ENCODE assay signal across 8 mouse cellular contexts in the genomic region with DNA sequence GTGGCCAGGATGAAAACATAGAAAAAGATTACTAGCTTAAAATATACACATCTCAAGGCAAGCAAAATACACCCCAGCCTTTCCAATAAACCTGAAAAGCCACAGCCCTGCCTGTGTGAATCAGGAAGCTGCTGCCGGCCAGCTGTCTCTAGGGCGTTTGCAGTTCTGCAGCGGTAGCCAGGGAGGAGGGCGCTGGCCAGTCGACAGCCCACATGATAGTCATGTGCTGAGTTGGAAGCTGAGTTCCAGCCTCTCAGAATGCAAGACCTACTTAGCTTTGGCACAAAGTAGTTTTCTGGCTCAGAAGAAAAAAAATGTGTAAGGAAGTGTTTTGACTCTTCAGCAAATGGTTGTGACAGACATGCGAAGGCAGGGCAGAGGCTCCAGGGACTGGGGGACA. TPM values are rescaled to one million over a fixed set of nuclear protein-coding genes. Genes with fewer than 3 reads are reported as not detected.
DNase-seq lines count a peak whose midpoint lies in the region; ATAC-seq and TF ChIP-seq lines count a peak whose summit lies in the region.
"Had no signal": no experiment of that assay in that cellular context is flagged by ENCODE, and none has a peak within 500 bp of the region (broad histone marks: within the 10 kb centered on the region; RNA-seq: fewer than 3 reads in every experiment).

No protein-coding gene starts in this region.

- 31% methylated on average over 6 of the region's 6 CpGs for WGBS in embryonic facial prominence, embryonic 15.5 days
- WGBS in heart, embryonic 13.5 days: 5% methylated on average over 6 of the region's 6 CpGs

- no peak overlapping the region for H3ac ChIP-seq in C2C12 (ENCODE audit: control insufficient read depth, insufficient read length, low read depth)

- H3K36me3 ChIP-seq in C2C12 (ENCODE audit: control insufficient read depth, insufficient read depth): no peaks in the 10 kb centered on the region
- H3K36me3 ChIP-seq in embryonic facial prominence, embryonic 15.5 days: no peaks in the 10 kb centered on the region
- peaks cover 19% of the 10 kb centered on the region for H3K36me3 ChIP-seq in heart, embryonic 13.5 days

- H3K4me3 ChIP-seq in C2C12 (ENCODE audit: insufficient read depth, poor library complexity, severe bottlenecking): no peak overlapping the region
- H3K4me3 ChIP-seq in embryonic facial prominence, embryonic 15.5 days (replicated peaks): no peak overlapping the region
- H3K4me3 ChIP-seq in heart, embryonic 13.5 days: no peak overlapping the region
- H3K4me3 ChIP-seq: neural tube, embryonic 12.5 days had no signal

- no peak overlapping the region for H3K4me2 ChIP-seq in embryonic facial prominence, embryonic 15.5 days (replicated peaks)
- peak overlapping the region; percentile 36 for H3K4me2 ChIP-seq in heart, embryonic 13.5 days
- H3K4me2 ChIP-seq: neural tube, embryonic 12.5 days had no signal

- H3K79me2 ChIP-seq in C2C12 (ENCODE audit: control insufficient read depth, insufficient read depth): no peaks in the 10 kb centered on the region

- H3K9me3 ChIP-seq in embryonic facial prominence, embryonic 15.5 days (replicated peaks): no peaks in the 10 kb centered on the region
- H3K9me3 ChIP-seq in heart, embryonic 13.5 days: no peaks in the 10 kb centered on the region
- H3K9me3 ChIP-seq: neural tube, embryonic 12.5 days had no signal

- DNase-seq in adipocyte (ENCODE audit: low spot score): peak; percentile 95
- DNase-seq in layer of hippocampus, postnatal 10 days (ENCODE audit: low spot score in 2 of 2): peak; percentile 54 to 69
- DNase-seq in lung, postnatal 36 days: peak; percentile 90
- peak; percentile 31 for DNase-seq in testis, postnatal 14 days (ENCODE audit: low spot score)

- H3K27ac ChIP-seq in embryonic facial prominence, embryonic 15.5 days (replicated peaks): peak overlapping the region; percentile 44; the same call in 1 of the 2 replicates
- H3K27ac ChIP-seq in heart, embryonic 13.5 days (replicated peaks): peak overlapping the region; percentile 48
- H3K27ac ChIP-seq: neural tube, embryonic 12.5 days had no signal

- no peak overlapping the region for H3K9ac ChIP-seq in embryonic facial prominence, embryonic 15.5 days
- H3K9ac ChIP-seq in heart, embryonic 13.5 days: no peak overlapping the region
- H3K9ac ChIP-seq: neural tube, embryonic 12.5 days had no signal

- 0 out of 2 replicates have a peak, but pooled peaks have one; percentile 68 for ATAC-seq in embryonic facial prominence, embryonic 15.5 days (ENCODE audit: insufficient number of reproducible peaks, low FRiP score, low TSS enrichment, low read depth)
- ATAC-seq in heart, embryonic 13.5 days (ENCODE audit: extremely low read depth, insufficient number of reproducible peaks, low FRiP score, low TSS enrichment): no peak

- TF ChIP-seq CTCF in C2C12 (IDR thresholded peaks at IDR 0.05; ENCODE audit: control insufficient read depth, insufficient read depth, insufficient read length): no peak

- no peaks in the 10 kb centered on the region for H3K27me3 ChIP-seq in C2C12 (ENCODE audit: control insufficient read depth, insufficient read depth, insufficient read length)
- no peaks in the 10 kb centered on the region for H3K27me3 ChIP-seq in embryonic facial prominence, embryonic 15.5 days
- H3K27me3 ChIP-seq in heart, embryonic 13.5 days (replicated peaks): no peaks in the 10 kb centered on the region
- H3K27me3 ChIP-seq: neural tube, embryonic 12.5 days had no signal

- no peaks in the 10 kb centered on the region for H3K79me3 ChIP-seq in C2C12 (ENCODE audit: low read depth)

- peaks cover 10% of the 10 kb centered on the region; the same call in 1 of the 2 replicates for H3K4me1 ChIP-seq in embryonic facial prominence, embryonic 15.5 days
- H3K4me1 ChIP-seq in heart, embryonic 13.5 days: peaks cover 42% of the 10 kb centered on the region

TF ChIP-seq in C2C12, 6 proteins besides CTCF, POLR2A, EP300 and RAD21:
- peak; percentile 18 for TF ChIP-seq USF1 (IDR thresholded peaks at IDR 0.05; ENCODE audit: low read depth)
- no peak for TF ChIP-seq MAX (IDR thresholded peaks at IDR 0.05)
- no peak for TF ChIP-seq CEBPB (IDR thresholded peaks at IDR 0.05; ENCODE audit: low read depth)
- no peak for TF ChIP-seq MYOD1 (IDR thresholded peaks at IDR 0.05; ENCODE audit: control insufficient read depth, insufficient read length, low read depth)
- no peak for TF ChIP-seq MYOG (IDR thresholded peaks at IDR 0.05; ENCODE audit: control insufficient read depth, extremely low read depth, insufficient read length)
- no peak for TF ChIP-seq FOSL1 (IDR thresholded peaks at IDR 0.05; ENCODE audit: insufficient read depth, low read length, poor library complexity, severe bottlenecking)

RNA-seq across cellular contexts. Expression of gene Appl2, which starts 11.2 kb away (rescaled TPM):
- 4.6 TPM for polyA plus RNA-seq in C2C12 (2012; fragmentation: generic; extraction: Trizol)
- polyA plus RNA-seq in embryonic facial prominence, embryonic 15.5 days (2015; fragmentation: Nextera tagmentation; extraction: Ambion mirVana): 53.9 and 56.6 TPM in 2 replicates
- polyA plus RNA-seq in heart, embryonic 13.5 days (2015; fragmentation: Nextera tagmentation; extraction: Ambion mirVana): 23.4 and 29.3 TPM in 2 replicates
- total RNA-seq in layer of hippocampus, postnatal 10 days (2021): 10 to 100 TPM; 52.4 to 54.2 TPM

Comparison
In these comparisons a context has a peak if more than half of its experiments do, and no peak if none do; other contexts are left out.
1. DNase-seq: peak in every context shown above with its lines; median percentile 95 in adipocyte; 90 in lung, postnatal 36 days; 62 in layer of hippocampus, postnatal 10 days; 31 in testis, postnatal 14 days.